ENCODE assay signal across 9 mouse cellular contexts in the genomic region with DNA sequence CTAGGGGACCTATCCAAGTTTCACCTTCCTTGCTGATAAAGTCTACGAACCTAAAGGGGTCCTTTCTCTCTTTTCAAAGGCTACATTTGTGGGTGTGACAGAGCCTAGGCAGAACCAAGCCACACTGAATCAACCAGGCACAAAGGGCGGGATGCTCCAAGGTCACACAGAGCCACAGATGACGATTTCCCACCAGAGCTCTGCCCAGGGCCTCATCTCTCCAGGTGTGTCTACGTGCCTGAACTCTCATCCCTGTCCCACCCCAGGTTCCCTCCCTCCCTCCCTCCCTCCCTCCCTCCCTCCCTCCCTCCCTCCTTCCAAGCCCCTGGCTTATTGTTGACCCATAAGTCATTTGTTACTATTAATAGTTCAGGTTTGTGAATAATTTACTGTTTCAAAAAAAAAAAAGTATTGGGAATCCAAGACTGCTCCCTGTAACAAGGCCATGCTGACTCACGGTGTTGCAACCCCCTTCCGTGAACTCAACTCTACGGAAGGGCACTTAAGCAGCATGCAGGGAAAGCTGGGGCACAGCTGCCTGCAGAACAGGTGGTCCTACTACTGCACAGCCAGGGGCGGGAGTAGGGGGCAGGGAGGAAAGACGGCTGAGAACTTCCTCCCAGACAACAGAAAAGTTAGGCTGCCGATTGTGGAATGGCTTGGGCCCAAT. TPM values are rescaled to one million over a fixed set of nuclear protein-coding genes. Genes with fewer than 3 reads are reported as not detected.
DNase-seq lines count a peak whose midpoint lies in the region; ATAC-seq and TF ChIP-seq lines count a peak whose summit lies in the region.
"Had no signal": no experiment of that assay in that cellular context is flagged by ENCODE, and none has a peak within 500 bp of the region (broad histone marks: within the 10 kb centered on the region; RNA-seq: fewer than 3 reads in every experiment).

No protein-coding gene starts in this region.

- DNase-seq in neural tube, embryonic 11.5 days (ENCODE audit: low spot score), result peak; percentile 23
- DNase-seq in lung, postnatal 0 days (ENCODE audit: low spot score), result peak; percentile 83
- DNase-seq in thymus, postnatal 4 days, result peak; percentile 73
- no peak for DNase-seq in urinary bladder, adult 2 months (ENCODE audit: low spot score)
- no peak for DNase-seq in gastrocnemius, postnatal 36 days
- DNase-seq in heart, adult 2 months, result no peak
- DNase-seq: liver, embryonic 13.5 days had no signal

- H3K27me3 ChIP-seq in neural tube, embryonic 11.5 days (ENCODE audit: control insufficient read depth, insufficient read depth, low read length), result no peaks in the 10 kb centered on the region
- H3K27me3 ChIP-seq in neural tube, embryonic 15.5 days (replicated peaks), result no peaks in the 10 kb centered on the region
- no peaks in the 10 kb centered on the region for H3K27me3 ChIP-seq in kidney, embryonic 14.5 days (ENCODE audit: control insufficient read depth, insufficient read depth, low read length)
- H3K27me3 ChIP-seq in lung, postnatal 0 days (replicated peaks; ENCODE audit: insufficient read depth, low read length), result no peaks in the 10 kb centered on the region
- no peaks in the 10 kb centered on the region for H3K27me3 ChIP-seq in heart, adult 2 months (ENCODE audit: control insufficient read depth, insufficient read depth, low read length)
- H3K27me3 ChIP-seq: liver, embryonic 13.5 days had no signal

- TF ChIP-seq EP300 in lung, postnatal 0 days (IDR thresholded peaks at IDR 0.05), result peak; percentile 49; the same call in 1 of the 2 replicates
- no peak for TF ChIP-seq EP300 in heart, adult 2 months (IDR thresholded peaks at IDR 0.05; ENCODE audit: insufficient read depth, low read depth, low read length)

- no peak overlapping the region for H3K9ac ChIP-seq in neural tube, embryonic 11.5 days (ENCODE audit: low read length)
- no peak overlapping the region for H3K9ac ChIP-seq in neural tube, embryonic 15.5 days (replicated peaks)
- no peak overlapping the region for H3K9ac ChIP-seq in kidney, embryonic 14.5 days (ENCODE audit: low read depth, low read length)
- H3K9ac ChIP-seq in lung, postnatal 0 days (replicated peaks; ENCODE audit: low read depth), result no peak overlapping the region
- H3K9ac ChIP-seq in heart, adult 2 months (ENCODE audit: low read depth, low read length), result no peak overlapping the region
- H3K9ac ChIP-seq: liver, embryonic 13.5 days had no signal

- no peak overlapping the region for H3K4me3 ChIP-seq in neural tube, embryonic 11.5 days (ENCODE audit: low read depth, low read length)
- H3K4me3 ChIP-seq in neural tube, embryonic 15.5 days (replicated peaks), result no peak overlapping the region
- no peak overlapping the region for H3K4me3 ChIP-seq in kidney, embryonic 14.5 days (ENCODE audit: low read length)
- H3K4me3 ChIP-seq in lung, postnatal 0 days (ENCODE audit: low read depth, low read length), result no peak overlapping the region
- no peak overlapping the region for H3K4me3 ChIP-seq in heart, adult 2 months
- H3K4me3 ChIP-seq: liver, embryonic 13.5 days had no signal

- H3K9me3 ChIP-seq in neural tube, embryonic 11.5 days (ENCODE audit: control insufficient read depth, low read length), result no peaks in the 10 kb centered on the region
- H3K9me3 ChIP-seq in neural tube, embryonic 15.5 days (replicated peaks), result no peaks in the 10 kb centered on the region
- no peaks in the 10 kb centered on the region for H3K9me3 ChIP-seq in kidney, embryonic 14.5 days (ENCODE audit: control insufficient read depth, low read length)
- H3K9me3 ChIP-seq in lung, postnatal 0 days (ENCODE audit: low read length), result no peaks in the 10 kb centered on the region
- H3K9me3 ChIP-seq: liver, embryonic 13.5 days had no signal

- no peak overlapping the region for H3K4me2 ChIP-seq in neural tube, embryonic 11.5 days (ENCODE audit: low read depth)
- no peak overlapping the region for H3K4me2 ChIP-seq in neural tube, embryonic 15.5 days
- H3K4me2 ChIP-seq in kidney, embryonic 14.5 days (replicated peaks; ENCODE audit: low read depth, low read length), result no peak overlapping the region
- no peak overlapping the region for H3K4me2 ChIP-seq in lung, postnatal 0 days (replicated peaks; ENCODE audit: low read depth, low read length)
- H3K4me2 ChIP-seq: liver, embryonic 13.5 days had no signal

- TF ChIP-seq POLR2A in heart, adult 2 months (IDR thresholded peaks at IDR 0.05; ENCODE audit: insufficient read depth, low read depth, low read length), result no peak

- no peaks in the 10 kb centered on the region for H3K36me3 ChIP-seq in neural tube, embryonic 11.5 days (ENCODE audit: control insufficient read depth, insufficient read depth, low read length)
- no peaks in the 10 kb centered on the region for H3K36me3 ChIP-seq in neural tube, embryonic 15.5 days
- no peaks in the 10 kb centered on the region for H3K36me3 ChIP-seq in kidney, embryonic 14.5 days (ENCODE audit: control insufficient read depth, insufficient read depth, low read length)
- no peaks in the 10 kb centered on the region for H3K36me3 ChIP-seq in lung, postnatal 0 days (ENCODE audit: insufficient read depth, low read length)
- H3K36me3 ChIP-seq in heart, adult 2 months (ENCODE audit: control insufficient read depth, insufficient read depth, low read length), result no peaks in the 10 kb centered on the region
- H3K36me3 ChIP-seq: liver, embryonic 13.5 days had no signal

- H3K27ac ChIP-seq in neural tube, embryonic 11.5 days (ENCODE audit: low read depth, low read length), result no peak overlapping the region
- H3K27ac ChIP-seq in neural tube, embryonic 15.5 days (replicated peaks), result no peak overlapping the region
- H3K27ac ChIP-seq in kidney, embryonic 14.5 days (ENCODE audit: low read depth, low read length), result peak overlapping the region; percentile 57
- no peak overlapping the region for H3K27ac ChIP-seq in lung, postnatal 0 days (ENCODE audit: low read length)
- no peak overlapping the region for H3K27ac ChIP-seq in heart, adult 2 months
- H3K27ac ChIP-seq: liver, embryonic 13.5 days had no signal

- WGBS in neural tube, embryonic 11.5 days, result 36% methylated on average over 10 of the region's 10 CpGs
- WGBS in neural tube, embryonic 15.5 days, result 39% methylated on average over 10 of the region's 10 CpGs
- WGBS in kidney, embryonic 14.5 days, result 30% methylated on average over 10 of the region's 10 CpGs
- 28% methylated on average over 10 of the region's 10 CpGs for WGBS in lung, postnatal 0 days
- WGBS in heart, adult 2 months, result 58% methylated on average over 10 of the region's 10 CpGs

- no peaks in the 10 kb centered on the region for H3K79me2 ChIP-seq in heart, adult 2 months (replicated peaks; ENCODE audit: control insufficient read depth, insufficient read depth, low read length)

- no peak for TF ChIP-seq CTCF in lung, postnatal 0 days (IDR thresholded peaks at IDR 0.05)
- TF ChIP-seq CTCF in heart, adult 2 months (IDR thresholded peaks at IDR 0.05), result no peak

- ATAC-seq in neural tube, embryonic 11.5 days (ENCODE audit: insufficient read depth, low FRiP score, low TSS enrichment), result no peak
- no peak for ATAC-seq in neural tube, embryonic 15.5 days (ENCODE audit: low FRiP score)
- ATAC-seq in kidney, embryonic 14.5 days (ENCODE audit: low FRiP score, low TSS enrichment), result no peak
- peak; percentile 65 for ATAC-seq in lung, postnatal 0 days

- H3K4me1 ChIP-seq in neural tube, embryonic 11.5 days (ENCODE audit: control insufficient read depth, insufficient read depth, low read length), result 0 out of 2 replicates have a peak, but pooled peaks cover 5% of the 10 kb centered on the region
- peaks cover 7% of the 10 kb centered on the region for H3K4me1 ChIP-seq in neural tube, embryonic 15.5 days
- H3K4me1 ChIP-seq in kidney, embryonic 14.5 days (ENCODE audit: control insufficient read depth, insufficient read depth, low read length), result 0 out of 2 replicates have a peak, but pooled peaks cover 2% of the 10 kb centered on the region
- H3K4me1 ChIP-seq in lung, postnatal 0 days (ENCODE audit: insufficient read depth, low read depth, low read length), result no peaks in the 10 kb centered on the region
- no peaks in the 10 kb centered on the region for H3K4me1 ChIP-seq in heart, adult 2 months (ENCODE audit: control insufficient read depth, insufficient read depth, low read length)

- intact Hi-C loops in gastrocnemius, postnatal 36 days (cut with DNase I), result no loop called here
- intact Hi-C loops in heart, adult 2 months (cut with DNase I), result no loop called here

RNA-seq across cellular contexts. Expression of a gene that starts 17.4 kb away (rescaled TPM):
- polyA plus RNA-seq in neural tube, embryonic 11.5 days (2014; fragmentation: Nextera tagmentation; extraction: Ambion mirVana), result 0.45 and 0.76 TPM in 2 replicates
- 0.09 and 0.88 TPM in 2 replicates for polyA plus RNA-seq in neural tube, embryonic 15.5 days (2015; fragmentation: Nextera tagmentation; extraction: Ambion mirVana)
- polyA plus RNA-seq in kidney, embryonic 14.5 days (2014; fragmentation: Nextera tagmentation; extraction: Ambion mirVana), result 0.41 and 0.77 TPM in 2 replicates
- polyA plus RNA-seq in lung, postnatal 0 days (2015; fragmentation: Nextera tagmentation; extraction: Ambion mirVana), result 0.12 and 0.37 TPM in 2 replicates
- 1.7 and 2.2 TPM in 2 replicates for polyA plus RNA-seq in urinary bladder, adult 2 months (2012; rRNA removed)
- total RNA-seq in gastrocnemius, postnatal 36 days (2021), result not detected
- total RNA-seq in heart, adult 2 months (2021), result not detected
- 0.16 TPM in 1 of 2 replicates, not detected in the other for polyA plus RNA-seq in heart, adult 2 months (2012; rRNA removed)

Comparison
In these comparisons a context has a peak if more than half of its experiments do, and no peak if none do; other contexts are left out.
1. DNase-seq: peak in neural tube, embryonic 11.5 days (single experiment), lung, postnatal 0 days (single experiment) and thymus, postnatal 4 days (single experiment); none in urinary bladder, adult 2 months (single experiment), gastrocnemius, postnatal 36 days (0 of 2) and heart, adult 2 months (0 of 2).